Mouse (Mus musculus): ENCODE measurements around the gene Armc10. TPM values are rescaled to one million over a fixed set of nuclear protein-coding genes. Genes with fewer than 3 reads are reported as not detected.
"Not testable (repeated sequence)": the region's sequence is repeated elsewhere in the genome, so short reads cannot be mapped to it uniquely, and the experiment has no call there.

Gene Armc10
- total RNA-seq, 2 experiments from 2014 or later = 34.9 to 51.5 TPM

DNA sequence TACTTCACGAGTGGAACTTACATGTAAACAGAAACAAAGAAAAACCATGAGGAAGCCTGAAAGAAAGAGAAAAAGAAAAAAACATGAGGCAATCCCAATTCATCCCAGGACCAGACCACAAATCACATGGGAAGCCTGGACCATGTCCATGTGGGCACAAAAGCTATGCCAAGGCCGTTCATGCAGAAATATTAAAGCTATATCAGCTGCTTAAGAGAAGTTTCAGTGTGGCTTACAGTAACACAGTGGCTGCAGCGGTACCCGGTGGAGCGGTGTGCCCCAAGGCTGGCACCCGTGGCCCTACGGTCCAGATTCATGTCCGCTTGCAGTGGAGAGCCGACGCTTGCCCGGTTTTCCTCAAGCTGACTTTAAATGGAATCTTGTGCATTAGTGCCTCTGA lies 17.5 kb downstream of the Armc10 start:
- no peak for ATAC-seq (replicated peaks; ENCODE audit: poor library complexity, severe bottlenecking)

DNA sequence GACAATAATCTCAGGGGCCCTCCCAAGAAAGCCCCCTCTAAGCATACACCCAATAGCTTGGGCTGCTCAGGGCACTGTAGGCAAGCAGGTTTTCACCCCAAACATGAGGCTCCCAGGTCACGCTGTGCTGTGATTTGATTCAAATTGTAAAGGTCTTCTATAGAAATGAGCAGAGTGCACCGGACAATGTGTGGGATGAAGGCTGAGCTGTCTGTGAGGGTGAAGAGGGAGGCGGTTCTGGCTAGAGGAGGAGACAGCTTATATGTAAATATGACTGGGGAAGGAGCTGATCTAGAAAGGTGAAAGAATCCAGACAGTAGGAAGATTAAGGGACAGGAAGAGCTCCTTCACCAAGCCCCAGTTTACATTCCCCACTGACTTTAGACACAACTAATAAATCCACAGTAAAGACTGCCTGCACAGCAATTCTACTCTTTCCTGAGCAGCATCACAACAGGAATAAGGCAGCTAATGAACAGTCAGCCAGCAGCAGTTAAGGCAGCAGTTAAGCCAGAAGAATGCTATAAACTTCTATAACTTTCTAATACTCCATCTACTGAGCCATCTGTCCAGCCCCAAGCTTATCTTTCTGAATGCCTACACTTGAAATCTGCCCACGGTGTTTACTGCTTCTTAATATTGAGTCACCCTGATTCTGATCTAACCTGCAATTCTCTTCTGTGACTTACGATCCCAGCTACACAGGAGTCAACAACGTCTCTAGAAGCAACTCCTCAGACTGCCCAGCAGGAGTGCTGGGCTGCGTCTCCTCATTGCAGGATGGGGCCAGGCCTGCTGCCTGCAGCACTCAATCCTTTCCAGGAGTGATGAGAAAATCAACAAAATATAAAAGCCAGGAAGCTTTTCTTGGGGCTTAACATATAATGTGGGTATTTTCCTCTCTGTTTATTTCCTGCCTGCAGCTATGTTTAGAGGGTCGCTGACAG lies 21.9 kb downstream of the Armc10 start:
- ATAC-seq (replicated peaks; ENCODE audit: poor library complexity, severe bottlenecking) = no peak

DNA sequence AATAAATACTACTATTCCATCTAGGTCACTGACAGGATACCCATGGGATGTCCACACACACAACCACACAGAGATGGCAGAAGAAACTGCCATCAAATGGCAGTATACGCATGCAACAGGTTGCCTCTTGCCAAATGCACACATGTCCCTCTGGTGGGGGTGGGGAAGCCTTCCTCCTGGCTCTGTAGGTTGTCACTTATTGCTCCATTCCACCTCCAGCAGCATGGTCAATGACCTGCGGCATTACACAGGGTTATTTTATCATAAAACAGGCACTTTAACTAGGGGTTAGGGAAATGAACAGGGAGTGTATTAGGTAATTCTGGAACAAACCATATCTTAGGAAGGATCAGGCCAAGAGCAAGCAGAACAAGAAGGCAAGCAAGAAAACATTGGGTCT lies 23.7 kb downstream of the Armc10 start:
- 0 out of 2 replicates have a peak, but pooled peaks have one; percentile 17 for ATAC-seq (replicated peaks; ENCODE audit: poor library complexity, severe bottlenecking)

DNA sequence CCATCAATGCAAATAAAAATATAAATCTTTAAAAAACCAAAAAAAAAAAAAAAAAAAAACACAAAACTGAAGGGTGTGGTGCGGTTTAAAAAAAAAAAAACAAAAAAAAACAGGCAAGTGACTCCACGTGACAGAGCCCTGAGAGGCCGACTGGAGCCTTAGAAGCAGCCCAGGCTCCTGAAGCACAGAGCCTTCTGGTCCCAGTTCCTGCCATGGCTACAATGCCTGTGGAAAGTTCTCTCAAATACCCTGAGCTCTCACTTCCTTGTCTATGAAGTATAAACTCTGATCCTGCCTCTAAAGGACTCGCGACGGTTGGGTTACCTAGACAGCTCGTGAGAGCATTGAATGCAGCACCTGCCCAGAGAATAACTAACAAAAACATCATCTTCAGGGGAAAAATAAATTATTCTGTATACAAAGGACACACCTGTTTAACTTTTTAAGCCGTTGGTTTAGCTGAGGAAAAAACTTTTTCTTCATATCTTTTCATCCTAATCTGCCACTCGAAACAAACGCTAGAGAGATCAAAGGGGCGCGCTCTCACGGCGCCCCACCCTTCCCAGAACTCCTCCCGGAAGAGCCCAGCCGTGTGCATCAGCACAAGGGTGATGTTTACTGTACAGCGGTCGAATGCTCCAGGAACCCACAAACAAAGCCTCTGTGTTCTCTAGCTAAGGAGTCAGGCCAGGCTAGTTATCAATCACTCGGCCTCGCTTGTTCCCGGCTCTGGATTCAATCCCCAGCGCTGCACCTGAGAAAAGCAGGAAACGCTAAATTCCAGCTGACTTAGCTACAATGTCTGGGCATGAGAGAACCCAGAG lies 27.4 kb downstream of the Armc10 start:
- peak; percentile 79 for ATAC-seq (replicated peaks; ENCODE audit: poor library complexity, severe bottlenecking)

DNA sequence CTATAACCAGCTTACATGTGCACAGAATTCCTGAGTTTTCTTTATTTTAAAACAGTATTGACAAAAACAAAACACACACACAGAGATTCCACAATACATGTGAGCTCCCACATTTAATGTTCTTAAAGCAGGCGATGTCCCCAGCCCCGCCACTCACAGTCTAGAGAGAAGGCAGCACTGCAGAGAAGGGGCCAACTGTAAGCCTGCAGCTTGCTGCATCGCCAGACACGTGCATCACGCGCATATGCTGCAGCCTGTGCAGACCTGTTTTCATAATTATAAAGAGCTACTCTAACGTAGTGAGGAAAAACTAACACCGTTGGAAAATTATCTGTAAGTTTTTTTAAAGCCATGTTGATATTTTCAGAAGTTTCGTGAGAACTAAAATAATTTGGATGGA lies 28.1 kb downstream of the Armc10 start:
- ATAC-seq (replicated peaks; ENCODE audit: poor library complexity, severe bottlenecking) = no peak

DNA sequence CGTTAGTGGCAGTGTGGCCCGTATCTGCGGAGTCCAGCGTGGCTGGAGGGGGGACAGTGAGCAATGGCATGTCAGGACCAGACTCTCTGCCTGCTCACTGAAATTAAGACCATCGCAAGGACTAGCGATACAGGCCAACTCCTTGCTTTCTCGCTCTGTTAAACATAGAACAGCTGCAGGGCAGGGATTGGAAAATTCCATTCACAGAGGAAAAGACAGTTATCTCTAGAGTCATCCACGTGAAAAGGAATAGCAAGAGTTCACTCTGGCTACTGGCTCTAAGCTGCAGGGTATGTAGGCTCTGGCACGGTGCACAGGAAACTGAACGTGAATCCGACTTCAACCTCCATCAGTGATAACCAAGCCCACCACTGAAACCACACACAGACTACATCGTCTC lies 29.4 kb downstream of the Armc10 start:
- ATAC-seq (replicated peaks; ENCODE audit: poor library complexity, severe bottlenecking) = no peak

DNA sequence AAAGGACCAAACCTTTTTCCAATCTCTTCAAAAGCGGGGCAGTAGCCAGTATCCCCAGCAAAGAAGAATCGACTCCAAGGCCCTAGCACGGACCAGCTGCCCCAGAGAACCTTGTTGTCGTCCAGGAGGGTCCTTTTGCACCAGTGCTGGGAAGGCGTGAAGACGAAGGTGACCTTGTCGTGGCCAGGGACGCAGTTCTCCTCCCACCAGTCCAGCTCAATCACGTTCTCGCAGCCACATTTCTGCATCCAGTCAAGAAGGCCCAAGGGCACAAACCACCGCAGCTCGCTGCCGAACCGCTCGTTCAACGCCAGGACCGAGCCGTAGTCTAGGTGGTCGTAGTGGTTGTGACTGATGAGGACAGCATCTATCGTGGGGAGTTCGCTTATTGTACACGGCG lies 29.9 kb downstream of the Armc10 start:
- no peak for ATAC-seq (replicated peaks; ENCODE audit: poor library complexity, severe bottlenecking)

DNA sequence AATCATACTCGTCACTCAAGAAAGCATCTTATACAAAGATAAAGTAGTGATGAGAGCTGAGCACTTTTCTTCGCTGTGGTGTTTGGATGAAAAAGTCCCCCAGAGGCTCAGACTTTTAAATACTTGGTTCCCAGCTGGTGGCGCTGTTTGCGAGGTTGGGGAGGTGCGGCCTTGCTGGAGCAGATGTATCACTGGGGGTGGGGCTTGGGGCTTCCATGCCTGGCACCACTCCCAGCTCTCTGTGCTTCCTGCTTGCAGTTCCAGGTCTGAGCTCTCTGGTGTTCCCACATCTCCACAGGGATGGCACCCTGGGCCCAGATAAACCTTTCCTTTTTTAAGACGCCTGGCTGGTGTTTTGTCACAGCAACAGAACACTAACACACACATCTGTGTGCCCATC lies 32.3 kb downstream of the Armc10 start:
- no peak for ATAC-seq (replicated peaks; ENCODE audit: poor library complexity, severe bottlenecking)

DNA sequence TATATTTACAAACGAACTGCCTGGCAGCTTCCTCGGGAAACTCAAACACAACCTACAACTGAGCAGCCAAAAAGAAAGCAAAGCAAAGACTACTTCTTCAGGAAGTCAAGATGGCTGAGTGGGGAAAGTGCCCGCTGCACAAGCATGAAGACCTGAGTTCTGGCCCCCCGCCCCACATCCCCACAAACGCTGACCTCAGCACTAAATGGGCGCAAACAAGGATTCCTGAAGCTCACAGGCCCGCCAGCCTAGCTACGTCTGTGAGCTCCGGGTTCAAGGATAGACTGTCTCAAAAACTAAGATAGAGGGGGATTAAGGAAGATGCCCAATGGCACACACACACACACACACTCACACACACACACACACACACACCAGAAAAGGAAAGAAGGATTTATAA lies 32.8 kb downstream of the Armc10 start:
- ATAC-seq (replicated peaks; ENCODE audit: poor library complexity, severe bottlenecking) = no peak

DNA sequence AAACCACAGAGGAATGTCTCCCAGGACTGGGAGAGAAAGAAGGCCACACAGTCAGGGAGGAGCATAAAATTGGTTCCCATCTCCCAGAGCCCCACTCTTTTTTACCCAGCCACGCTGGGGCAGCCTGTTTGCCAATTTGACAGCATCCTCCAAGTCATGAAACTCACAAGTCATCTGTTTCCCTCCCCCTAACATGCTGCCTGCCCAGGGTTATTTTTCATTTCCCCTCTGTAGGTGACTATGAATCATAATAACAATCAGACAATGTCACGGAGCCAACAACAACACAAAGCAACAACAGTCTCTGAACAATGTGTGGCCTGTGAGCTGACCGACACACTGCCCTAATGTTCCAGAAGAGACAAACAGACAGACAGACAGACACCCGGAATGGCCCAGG lies 34.4 kb downstream of the Armc10 start:
- ATAC-seq (replicated peaks; ENCODE audit: poor library complexity, severe bottlenecking) = no peak

DNA sequence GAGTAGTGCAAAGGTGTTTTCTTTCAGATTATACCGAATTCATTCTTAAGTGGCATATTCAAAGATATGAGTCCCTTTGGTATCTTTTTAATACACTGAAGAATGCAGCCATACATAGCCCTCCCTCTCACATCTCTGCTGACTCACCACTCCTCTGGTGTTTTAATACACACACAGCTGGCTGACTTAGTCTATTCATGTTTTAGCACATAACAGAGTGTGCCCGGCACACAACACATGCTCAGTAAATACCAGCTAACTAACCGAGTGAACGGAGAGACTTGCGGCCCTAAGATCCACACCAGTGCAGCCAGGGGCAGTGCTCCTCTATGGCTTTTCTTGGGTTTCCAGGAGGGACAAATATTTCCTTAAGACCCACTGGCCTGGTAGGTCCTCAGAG lies 35.3 kb downstream of the Armc10 start:
- no peak for ATAC-seq (replicated peaks; ENCODE audit: poor library complexity, severe bottlenecking)

DNA sequence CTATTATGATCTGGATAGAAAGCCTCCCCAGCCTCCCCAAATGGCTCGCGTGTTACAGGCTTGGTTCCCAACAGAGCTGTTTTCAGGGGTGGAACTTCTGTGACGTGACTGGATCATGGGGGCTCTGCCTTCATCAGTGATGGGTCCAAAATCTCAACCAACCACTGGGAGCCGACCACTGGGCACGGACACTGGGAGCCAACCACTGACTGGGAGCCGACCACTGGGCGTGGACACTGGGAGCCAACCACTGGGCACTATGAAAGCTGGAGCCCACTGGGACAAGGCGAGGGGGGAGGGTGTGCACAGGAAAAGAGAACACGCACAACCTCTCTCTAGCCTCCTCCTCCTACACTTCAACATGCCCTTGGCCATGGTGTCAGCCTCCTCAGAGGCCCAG lies 38.2 kb downstream of the Armc10 start:
- no peak for ATAC-seq (replicated peaks; ENCODE audit: poor library complexity, severe bottlenecking)

DNA sequence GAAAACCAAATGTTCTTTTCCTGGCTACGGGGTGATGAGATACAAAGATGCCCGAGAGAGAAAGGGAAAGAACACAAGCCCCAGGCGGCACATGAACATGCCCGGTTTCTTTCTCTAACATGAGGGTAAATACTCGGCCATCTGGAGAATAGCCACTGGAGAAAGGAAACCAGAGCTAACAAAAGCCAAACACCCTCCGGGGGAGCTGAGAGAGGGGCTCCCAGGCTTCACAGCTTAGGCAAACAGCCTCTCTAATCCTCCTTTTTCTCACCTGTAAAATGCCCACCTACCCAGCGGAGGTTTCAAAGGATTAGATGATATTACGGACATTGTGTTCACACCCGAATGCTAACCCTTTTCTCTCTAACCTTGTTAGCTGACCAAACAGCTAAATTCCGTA lies 39.4 kb downstream of the Armc10 start:
- ATAC-seq (replicated peaks; ENCODE audit: poor library complexity, severe bottlenecking) = no peak

DNA sequence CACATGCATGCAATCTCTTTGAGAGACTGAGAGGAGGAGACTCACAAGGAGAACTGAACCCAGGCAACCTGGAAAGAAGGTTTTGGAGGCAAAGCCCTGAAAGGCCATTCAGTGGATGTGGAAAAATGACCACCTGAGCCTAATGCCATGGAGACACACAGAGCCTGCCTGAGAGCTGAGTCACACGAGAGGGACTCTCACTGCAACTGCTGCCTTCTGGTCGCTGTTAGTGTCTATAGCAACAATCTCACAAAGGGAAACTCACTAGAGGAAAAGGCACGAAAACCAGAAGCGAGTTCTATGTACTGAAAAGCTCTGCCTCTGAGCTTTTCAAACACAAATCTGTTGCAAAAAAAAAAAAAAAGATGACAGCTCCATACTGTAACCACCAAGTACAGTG lies 41.4 kb downstream of the Armc10 start:
- ATAC-seq (replicated peaks; ENCODE audit: poor library complexity, severe bottlenecking) = peak; percentile 33; the same call in 1 of the 2 replicates

DNA sequence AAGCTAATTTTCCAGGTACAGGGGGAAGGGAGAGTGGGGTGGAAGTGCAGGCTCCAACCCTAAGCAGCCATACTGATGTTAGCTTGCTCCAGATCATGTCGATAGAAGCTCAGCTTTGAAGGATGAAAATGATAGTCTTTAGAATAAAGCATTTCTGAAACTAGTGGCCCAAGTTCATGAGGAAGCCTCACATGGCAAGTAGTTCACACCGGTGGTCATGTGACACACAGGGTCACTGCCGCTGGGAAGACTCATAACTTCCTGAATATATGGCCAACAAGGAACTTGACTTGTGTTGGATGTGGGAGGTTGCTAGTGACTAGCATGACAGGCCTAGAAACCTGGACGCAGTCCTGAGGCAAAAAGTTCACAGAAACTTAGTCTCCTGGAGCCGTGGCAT lies 46.6 kb downstream of the Armc10 start:
- ATAC-seq (replicated peaks; ENCODE audit: poor library complexity, severe bottlenecking) = peak; percentile 17; the same call in 1 of the 2 replicates

DNA sequence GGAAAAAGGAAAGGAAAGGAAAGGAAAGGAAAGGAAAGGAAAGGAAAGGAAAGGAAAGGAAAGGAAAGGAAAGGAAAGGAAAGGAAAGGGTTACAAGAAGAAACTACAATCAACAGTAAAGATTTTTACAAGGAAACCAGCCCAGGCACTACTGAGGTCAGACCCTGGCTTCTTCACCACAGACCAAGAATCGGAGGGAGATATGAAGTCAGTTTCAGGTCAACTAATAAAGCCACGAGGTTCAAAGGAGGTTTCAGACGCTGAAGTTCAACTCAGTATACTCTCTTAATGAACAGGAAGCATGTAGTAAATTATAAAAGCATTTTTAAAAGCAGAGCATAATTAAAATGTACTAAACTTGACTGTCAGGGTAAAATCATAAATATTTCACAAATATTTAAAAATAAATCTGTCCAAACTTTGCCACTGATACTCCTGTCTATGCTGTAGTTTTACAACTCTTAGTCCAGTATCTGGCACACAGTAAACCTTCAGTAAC lies 47.8 kb downstream of the Armc10 start:
- ATAC-seq (replicated peaks; ENCODE audit: poor library complexity, severe bottlenecking) = no peak

DNA sequence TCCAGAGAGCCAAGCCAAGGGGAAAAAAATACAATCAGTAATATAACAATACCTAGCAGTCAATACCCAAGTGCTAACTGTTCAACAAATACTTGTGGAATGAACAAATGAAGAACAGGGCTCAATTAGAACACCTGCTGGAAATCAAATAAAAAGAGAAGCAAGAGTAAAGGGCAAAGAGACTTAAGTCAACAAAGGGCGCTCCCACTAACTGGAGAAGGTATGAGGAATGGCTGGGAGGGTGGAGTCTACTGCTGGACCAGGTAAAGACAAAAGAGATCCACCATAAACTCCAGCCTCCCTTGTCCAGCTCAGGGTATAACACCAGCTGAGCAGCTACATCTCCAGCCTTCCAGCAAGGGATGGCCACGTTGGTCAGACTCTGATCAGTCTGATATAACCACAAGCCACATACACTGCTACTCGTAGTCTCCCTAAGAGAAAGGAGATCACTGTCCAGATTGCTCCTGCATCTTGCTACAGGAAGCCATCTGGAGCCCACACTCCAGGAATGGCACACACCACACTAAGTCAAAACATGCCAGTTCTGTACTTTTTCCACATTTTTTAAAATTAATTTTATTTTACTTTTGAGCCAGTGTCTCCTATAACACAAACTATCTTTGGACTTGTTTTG lies 49.4 kb downstream of the Armc10 start:
- no peak for ATAC-seq (replicated peaks; ENCODE audit: poor library complexity, severe bottlenecking)

DNA sequence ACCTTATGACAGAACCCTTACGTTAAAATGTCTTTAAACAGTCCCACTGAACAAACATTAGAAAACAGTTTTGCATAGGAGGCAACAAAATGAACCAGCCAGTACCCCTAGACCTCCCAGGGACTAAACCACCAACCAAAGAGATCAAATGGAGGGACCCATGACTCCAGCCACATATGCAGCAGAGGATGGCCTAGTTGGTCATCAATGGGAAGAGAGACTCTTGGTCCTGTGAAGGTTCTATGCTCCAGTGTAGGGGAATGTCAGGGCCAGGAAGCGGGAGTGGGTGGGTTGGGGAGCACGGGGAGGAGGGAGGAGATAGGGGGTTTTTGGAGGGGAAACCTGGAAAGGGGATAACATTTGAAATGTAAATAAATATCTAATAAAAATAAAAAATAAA lies 53.9 kb downstream of the Armc10 start:
- not testable (repeated sequence) for ATAC-seq (replicated peaks; ENCODE audit: poor library complexity, severe bottlenecking)

DNA sequence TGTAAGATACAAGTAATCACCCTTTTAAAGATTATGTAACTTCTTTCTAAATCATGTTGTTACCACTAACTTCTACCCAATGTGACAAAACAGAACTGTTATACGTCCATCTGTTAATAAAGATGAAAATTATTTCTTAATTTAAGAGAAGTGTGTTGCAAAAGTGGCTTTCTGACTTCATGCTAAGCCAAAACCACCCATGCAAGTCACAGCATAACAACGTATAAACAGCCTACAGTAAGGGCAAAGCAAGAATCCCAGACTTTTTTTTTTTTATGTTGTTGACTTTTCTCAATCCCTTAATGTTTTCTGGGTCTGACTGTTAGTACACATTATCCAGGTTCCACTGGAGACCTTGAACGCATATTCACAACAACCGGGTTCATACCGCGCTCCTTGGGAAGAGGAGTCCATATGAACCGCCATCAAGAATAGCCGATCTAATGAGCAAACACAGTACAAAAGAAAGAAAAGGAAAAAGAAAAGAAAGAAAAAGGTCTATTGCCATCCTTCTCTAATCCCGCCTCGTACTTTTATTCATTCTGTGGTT lies 54.7 kb downstream of the Armc10 start:
- ATAC-seq (replicated peaks; ENCODE audit: poor library complexity, severe bottlenecking) = peak; percentile 31

DNA sequence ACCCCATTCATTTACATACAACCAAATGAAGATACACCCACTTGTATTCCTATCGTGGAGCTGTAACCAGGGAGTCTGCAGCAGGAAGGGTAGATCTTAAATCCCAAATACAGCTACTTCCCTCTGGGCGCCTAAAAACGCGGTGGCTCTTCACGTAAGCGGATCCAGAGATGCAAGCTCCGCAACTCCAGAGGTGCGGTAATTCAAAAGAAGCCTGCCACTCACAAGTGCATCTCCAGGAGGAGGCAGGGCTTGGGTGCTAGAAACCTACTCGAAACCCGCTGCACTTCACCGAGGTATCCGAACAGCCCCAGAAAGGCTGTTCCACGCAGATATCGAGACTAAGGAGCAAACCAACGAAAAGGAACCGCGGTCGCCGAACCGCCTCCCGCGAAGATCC lies 55.3 kb downstream of the Armc10 start:
- ATAC-seq (replicated peaks; ENCODE audit: poor library complexity, severe bottlenecking) = peak; percentile 44

All from granulocyte monocyte progenitor cell, adult 5-6 weeks (primary cell).